Mouse (Mus musculus) lung, postnatal 0 days (tissue): ENCODE measurements around the gene Tox4.

Experiments used
- CTCF ChIP-seq: IDR thresholded peaks from 2 replicates; pipeline ENCODE4 v1.5.1; 2016; ENCODE audit warnings: antibody characterized with exemption, mild to moderate bottlenecking
- EP300 ChIP-seq: IDR thresholded peaks from 2 replicates; pipeline ENCODE4 v1.6.1; 2016; ENCODE audit warnings: antibody characterized with exemption, mild to moderate bottlenecking, control low read depth

DNA sequence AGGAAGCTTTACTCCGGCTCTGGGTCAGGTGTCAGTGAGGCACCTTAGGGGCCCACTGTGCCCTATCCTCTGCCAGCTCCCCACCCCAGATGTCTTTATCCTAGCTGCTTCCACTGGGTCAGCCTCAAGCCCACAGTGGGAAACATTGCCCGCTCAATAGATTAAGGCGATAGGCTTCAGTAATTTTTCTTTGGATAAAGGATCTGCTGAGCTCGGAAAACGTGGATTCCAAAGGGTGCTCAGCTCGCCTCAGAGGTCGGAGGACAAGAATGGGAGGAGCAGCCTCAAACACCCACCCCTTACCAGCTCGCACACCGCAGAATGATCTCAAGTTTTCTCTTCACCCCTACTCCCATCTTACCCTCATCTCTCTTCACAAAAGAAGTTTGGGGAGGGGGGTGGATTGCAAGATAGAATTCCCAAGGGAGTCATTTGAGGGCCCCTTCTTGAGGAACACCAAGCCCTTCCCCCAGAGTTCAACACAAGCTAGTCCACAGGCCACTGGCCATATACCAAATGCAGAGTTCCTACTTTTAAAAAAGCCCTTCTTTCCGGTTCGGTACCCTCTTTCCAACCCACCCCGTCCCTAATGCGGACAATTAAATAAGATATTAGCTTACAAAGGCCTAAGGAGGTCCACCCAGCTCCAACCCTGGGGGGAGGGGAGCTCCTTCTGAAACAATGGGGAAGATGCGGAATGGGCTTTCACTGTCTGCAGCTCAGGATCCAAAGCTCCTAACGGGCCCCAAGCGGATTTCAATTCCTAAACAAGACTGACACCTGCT, 37.7 kb downstream of the Tox4 start:
- TF ChIP-seq EP300 (no peak), CTCF (no peak)
